Mouse (Mus musculus): ENCODE measurements at regions not wholly inside any gene's neighbourhood (a gene's known extent, or its start where the extent isn't known, plus 50 kb on each side); places are given as distances from the start of the nearest gene placed in this dataset.

DNA sequence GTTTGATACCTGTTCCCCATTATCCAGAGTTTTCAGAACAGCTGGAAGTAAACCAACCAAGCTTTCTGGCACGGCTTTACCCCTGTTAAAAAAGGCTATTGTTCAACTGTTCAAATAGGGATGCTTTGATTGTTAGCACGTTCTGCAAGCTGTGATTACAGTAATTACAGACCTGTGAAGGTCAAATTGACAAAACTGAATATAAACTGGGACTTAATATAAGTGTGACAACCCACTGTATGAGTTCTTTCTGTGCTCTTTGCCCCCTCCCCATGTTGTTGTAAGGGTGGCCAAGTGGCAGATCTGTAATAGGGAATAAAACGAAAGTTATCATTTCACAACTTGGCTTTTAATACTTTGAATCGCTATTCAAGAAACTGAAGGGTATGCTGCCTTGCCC is 105.0 kb upstream of the 4933415F23Rik start:
- no peak for DNase-seq

DNA sequence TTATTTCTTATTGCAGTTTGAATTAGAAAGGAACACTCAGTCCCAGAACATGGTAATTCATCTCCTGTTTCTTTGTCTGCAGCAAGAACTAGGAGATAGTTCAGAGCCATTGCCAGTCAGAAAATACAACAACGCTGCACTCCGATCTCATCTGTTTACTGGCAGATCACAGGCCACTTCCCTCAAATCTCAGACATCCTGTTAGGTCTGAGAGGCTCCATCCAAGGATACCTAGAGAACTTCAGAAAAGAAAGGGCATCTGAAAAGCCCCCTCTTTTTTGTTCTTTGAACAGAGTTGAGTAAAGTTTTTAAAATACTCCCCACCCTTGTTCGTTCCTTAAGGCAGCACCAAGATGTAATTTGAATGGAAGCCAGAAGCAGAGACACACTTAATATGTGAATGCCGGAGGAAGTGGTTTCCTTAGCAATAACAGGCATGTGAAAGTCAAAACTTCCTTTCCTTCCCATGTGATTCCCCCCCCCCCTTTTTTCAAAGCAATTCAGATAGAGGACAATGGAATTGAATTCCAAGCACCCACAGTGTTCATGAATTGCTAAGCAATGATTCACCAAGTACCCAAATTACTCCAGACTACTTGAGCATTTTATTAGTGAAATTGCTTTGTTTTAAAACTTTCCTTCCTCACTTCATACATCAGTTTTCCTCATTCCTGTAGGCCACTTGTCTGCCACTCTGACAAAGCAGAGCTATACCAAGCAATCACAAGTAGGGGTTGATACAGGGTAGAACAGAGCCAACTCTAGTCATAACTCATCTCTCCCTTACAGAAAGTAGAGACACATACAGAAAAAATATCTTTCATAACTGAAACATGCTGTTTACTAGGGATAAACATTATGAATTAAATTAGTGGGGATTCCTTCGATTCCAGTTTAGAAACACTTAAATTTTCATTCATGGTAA is 100.7 kb upstream of the 4933415F23Rik start:
- DNase-seq = peak; percentile 0

DNA sequence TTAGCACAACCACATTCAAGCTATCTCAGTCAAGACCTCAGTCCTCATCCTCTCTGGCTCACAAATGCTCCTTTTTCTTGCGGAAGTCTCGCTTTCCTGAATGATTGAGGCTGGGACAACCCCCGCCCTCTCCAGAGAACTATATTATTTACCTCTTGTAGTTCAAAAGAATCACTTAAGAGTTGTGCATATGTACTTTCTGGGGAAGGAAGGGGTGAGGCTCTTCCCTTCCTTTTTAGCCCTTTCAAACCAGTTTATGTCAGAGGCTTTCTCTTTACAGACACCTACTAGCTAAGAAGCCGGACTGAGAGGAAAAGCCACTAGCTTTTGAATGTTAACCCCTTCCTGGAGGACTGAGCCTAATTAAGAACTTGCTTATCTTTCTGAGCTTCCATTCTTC is 98.4 kb upstream of the 4933415F23Rik start:
- no peak for DNase-seq

DNA sequence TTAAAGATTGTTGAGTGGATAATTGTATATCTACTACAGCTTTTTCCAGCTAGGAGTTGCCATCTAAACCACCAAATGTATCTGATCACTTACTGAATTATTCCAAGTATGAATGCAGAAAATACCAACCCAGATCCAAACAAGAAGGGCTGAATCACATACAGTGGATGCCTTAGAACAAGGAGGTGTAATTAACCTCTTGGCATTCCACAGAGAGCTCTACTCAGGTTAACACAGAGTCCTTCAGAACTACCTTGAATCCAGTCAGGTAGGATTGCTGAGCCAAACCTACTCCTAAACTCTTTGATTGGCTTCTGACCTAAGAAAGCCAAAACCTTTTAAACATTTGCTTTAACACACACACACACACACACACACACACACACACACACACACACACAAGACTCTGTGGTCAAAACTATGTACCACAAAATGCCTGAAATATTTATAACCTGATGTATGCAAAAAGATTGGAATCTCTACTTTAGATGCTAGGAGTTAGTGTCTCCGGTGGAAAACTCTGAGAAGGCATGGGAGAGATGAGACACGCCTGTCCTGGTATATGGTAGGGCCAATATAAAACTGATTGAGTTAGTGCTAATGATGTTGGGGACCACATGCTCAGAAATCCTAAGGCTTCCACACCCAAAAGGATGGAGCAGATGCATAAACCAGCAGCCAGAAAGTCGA is 88.4 kb upstream of the 4933415F23Rik start:
- no peak for DNase-seq

DNA sequence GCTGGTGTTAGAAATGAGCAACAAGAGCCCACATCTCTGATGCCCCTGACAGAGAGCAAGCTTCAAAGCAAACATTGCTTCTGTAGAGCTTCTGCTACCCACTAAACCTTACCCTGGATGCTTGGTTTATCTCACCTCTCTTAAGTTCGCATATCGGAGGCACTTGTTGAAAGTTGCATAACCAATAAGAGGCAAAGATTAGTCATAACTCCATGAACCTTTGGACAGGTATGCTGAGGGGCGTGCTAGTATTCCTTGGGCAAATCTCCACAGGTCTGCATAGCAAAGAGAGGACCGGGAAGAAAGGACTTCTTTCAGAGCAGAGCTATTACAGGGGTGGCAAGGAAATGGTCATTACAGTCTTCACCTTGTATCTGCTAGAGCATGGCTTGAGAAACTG is 87.7 kb upstream of the 4933415F23Rik start:
- DNase-seq = no peak

DNA sequence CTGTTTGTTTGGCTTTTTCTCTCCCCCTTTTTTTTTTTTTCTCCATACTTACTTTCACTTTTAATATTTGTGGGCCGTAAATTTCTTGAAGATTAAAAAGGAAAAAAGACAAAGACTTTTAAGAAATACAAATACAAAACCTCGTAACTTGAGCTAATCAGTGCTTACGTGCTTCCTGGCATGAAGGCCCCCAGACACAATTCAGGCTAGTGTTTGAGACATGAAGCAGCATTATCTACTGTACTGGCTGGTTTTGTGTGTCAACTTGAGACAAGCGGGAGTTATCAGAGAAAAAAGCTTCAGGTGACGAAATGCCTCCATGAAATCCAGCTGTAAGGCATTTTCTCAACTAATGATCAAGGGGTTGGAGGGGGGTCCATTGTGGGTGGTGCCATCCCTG is 86.2 kb upstream of the 4933415F23Rik start:
- DNase-seq = no peak

DNA sequence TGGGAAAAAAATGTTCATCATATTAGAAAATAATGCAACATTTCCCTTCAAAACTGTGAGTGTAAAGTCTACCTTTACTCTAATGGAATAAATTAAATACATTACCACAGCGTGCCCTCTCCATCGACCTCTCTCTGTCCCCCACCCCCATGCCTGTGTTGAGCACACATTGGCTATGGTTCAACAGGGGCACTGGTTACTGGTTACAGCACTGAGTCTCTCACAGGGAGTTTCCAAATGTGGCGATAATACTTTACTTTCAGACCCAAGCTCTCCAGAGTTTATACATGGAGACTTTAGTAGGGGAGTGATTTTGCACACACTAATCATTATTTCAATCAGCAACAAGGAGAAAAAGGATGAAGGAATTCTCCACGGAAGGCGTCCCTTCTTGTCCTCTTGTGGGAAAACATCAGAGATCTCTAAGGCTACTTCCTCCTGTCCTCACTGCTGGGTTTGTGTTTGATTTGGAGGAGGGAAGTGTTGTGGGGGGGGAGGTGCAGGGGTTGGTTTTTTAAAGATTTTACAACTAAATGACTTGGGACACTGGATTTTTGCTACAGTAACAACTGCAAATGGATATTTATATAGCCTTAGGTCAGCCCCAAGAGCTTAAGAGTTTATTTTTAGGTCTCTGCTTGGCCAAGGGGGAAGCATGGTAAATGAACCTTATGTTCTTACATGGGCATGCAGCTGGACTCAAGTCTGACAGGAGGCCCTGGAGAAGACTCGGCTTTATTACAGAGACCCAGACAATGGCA is 85.6 kb upstream of the 4933415F23Rik start:
- DNase-seq = no peak

DNA sequence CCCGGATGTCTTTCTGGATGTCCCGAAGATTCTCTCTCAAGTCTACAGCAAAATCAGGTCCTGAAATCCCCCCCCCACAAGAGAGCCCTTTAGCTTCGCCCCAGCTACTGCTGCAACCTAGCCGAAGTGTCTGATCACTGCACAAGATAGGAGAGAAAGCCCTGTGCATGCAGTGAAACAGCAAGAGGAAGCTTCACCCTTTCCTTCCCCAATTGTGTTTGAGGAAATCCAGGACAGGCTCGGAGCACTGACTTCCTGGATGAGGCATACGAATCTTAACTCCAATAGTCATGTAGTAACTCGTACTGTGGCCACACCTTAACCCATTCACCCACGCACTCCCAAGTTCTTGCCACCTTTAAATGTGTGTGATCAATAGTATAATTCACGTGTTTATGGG is 82.7 kb upstream of the 4933415F23Rik start:
- DNase-seq = no peak

DNA sequence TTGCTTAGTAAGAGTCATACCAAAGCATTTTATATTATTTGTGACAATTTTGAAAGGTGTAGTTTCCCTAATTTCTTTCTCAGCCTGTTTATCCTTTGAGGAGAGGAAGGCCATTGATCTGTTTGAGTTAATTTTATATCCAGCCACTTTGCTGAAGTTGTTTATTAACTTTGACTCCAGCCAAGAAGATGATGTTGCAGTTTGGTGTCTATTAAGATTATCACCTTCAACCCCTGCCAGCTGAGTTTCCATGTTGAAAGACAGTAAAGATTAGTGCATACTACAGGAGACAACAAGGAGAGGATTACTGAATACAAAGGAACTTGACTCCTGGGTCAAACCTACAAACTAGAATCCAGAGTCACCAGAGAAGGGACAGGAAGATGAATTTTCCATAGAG is 80.5 kb upstream of the 4933415F23Rik start:
- no peak for DNase-seq

DNA sequence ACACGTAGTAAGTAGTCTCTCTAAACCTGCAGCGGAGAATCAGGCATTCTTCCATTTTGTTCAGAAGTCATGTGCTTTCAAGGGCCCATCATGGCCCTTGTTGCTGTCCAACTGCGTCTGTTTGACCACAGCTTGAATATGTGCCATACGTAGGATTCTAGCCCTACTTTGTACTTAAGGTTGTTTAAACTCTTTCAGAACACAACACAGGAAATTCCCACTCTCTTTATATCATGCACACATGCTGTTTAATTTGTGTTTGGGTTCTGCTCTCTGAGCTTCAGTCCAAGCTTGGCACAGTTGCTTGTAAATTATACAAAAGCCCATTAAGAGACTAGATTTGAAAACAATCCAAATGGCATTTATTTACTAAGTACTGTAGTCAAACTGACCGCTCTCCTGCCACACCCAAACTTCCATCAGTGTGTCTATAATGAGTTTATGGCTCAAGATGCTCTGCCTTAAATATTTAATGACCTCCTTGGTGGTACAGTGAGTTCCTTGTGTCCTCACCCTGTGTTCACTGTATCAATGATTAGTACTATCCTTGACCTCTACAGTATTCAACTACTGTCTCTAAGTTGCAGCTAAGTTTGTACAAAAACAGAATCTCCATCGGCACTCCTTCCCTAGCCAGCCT is 76.4 kb upstream of the 4933415F23Rik start:
- DNase-seq = no peak

DNA sequence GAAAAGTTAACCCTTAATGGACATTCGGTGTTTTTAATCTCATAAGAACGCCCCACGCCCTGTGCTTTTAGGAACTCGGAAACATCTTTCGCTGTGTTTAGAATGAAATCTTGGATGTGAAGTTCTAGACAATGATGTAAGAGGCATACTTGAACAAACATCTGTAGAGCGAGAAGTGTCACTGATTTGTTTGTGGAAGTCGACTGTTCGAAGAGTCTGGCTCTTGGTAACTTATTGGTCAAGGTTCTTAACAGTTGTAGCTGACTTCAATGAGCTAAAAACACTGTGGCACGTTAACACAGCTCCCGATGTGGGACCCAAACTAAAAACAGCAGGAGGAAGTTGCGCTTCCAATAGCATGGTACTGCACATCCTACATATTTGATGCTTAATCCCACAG is 72.0 kb upstream of the 4933415F23Rik start:
- DNase-seq = no peak

DNA sequence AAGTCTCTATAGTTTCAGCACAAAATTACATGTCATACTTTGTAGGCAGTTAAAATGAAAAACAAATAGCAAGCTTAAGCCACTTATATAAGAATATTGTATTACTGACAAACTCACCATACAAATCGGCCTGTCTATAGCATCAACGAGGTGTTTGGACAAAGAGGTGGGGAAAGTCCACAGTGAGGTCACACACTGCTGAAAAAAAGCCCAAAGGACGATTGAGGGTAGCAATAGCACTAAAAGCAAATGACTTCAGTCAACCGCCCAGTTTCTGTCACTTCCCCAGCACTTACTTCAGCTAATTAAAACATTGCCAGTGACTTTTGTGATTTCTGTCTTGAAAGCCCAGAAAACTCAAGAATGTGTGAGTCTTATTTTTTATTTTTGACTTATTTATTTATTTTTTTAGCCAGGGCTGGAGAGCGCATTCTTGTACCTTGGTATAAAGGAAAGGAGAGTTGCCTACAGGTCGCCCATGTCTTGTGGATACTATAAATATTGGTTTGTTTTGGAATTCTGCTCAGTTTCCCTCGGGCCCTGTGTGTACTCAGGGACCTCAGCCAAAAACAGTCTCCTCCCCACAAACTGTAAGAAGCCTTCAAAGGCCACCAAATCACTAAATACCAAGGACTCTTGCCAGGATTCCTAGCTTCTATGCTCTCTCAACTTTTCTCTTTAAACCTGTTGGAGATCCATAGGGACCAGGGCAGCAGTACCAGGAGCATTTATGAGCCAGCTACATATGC is 71.2 kb upstream of the 4933415F23Rik start:
- no peak for DNase-seq

DNA sequence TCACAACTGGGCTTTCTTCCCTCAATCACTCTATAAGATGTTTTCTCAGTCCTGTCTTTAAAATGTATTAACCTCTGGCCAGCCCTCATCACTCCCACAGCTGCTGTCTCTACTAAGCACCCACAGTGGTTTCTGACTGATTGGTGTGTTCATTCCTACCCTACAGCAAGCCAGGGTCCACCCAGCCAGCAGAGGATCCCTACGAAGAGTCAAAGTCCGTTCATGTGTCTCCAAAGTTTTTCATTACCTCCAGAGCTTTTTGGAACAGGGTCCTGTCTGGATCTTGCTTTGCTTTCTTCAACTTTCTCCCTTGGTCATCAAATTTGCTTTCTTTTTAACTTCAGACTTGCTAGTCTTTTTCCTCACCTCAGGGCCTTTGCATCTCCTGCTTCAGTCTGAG is 69.3 kb upstream of the 4933415F23Rik start:
- DNase-seq = no peak

DNA sequence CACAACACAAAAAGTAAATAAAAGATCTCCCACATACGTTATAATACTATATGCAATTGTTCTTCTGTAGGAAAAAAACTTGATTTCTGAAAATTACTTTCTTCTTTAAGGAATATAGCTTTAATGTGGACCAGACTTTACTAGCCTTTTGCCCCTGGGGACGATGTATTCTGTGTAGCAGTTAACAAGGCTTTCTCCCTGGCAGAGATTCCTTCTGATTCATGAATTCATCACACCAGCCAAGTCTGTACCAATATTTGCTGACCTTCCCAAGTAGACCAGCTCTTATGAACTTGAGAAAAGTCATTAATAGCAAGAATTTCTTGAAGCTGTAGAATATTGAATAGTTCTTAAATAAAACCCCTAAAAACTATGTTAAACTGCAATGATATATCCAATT is 68.7 kb upstream of the 4933415F23Rik start:
- no peak for DNase-seq

DNA sequence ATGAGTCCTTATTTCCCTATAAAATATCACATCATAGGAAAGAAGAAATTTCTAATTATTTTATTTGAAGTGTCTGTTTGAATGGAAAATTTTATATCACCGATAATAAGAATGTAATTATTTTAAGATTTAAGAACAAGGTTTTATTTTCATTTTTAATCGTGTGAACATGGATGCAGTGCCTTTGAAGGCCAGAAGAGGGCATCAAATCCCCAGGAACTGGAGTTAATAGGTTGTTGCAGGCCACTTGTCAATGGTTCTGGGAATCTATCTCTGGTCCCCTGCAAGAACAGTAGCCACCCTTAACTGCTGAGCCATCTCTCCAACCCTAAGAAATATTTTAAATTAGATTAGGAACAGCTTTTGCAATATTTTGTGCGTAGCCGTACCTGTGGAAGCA is 66.5 kb upstream of the 4933415F23Rik start:
- DNase-seq = no peak

DNA sequence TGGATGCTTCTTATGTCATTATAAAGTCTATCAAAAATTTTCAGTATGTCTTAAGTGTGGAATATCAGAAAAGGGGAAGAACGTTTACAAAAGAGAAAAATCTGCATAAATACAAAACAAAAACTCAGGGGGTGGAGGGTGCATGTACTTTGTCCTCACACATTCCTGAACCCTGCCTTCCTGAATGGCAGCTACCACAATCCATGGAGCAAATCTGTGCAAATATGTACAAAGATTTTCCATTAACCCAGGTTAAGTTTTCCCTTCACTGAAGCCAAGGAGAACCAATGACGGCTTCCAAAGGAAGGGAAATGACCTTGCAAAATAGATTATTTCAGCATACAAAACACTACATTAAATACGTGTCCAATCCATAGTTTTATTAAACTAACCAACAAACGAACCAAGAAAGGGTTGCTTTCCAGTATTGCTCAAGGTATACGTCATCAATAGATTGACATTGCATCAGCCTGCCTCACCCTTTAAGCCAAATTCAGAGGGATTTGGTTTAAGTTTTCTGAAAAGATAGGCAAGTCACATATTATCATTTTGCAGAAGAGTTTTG is 61.4 kb upstream of the 4933415F23Rik start:
- DNase-seq = no peak

DNA sequence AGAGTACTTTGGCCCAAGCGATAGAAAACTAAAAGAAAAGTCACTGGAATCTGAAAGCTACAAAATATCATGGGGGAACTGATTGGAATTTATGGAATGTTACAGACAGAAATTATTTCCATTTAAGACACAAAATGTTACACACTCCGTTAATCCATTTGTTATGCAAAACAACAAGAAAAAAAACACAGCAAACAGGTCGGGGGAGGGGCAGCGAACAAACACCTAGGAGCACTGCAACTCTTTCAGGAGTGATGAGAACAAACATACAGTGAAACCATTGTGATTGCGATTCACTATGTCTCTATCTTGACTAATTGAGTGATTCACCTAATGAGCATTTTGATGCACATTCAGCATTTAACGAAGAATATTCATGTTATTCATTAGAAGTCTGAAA is 60.7 kb upstream of the 4933415F23Rik start:
- DNase-seq = no peak
